In the genomic region with DNA sequence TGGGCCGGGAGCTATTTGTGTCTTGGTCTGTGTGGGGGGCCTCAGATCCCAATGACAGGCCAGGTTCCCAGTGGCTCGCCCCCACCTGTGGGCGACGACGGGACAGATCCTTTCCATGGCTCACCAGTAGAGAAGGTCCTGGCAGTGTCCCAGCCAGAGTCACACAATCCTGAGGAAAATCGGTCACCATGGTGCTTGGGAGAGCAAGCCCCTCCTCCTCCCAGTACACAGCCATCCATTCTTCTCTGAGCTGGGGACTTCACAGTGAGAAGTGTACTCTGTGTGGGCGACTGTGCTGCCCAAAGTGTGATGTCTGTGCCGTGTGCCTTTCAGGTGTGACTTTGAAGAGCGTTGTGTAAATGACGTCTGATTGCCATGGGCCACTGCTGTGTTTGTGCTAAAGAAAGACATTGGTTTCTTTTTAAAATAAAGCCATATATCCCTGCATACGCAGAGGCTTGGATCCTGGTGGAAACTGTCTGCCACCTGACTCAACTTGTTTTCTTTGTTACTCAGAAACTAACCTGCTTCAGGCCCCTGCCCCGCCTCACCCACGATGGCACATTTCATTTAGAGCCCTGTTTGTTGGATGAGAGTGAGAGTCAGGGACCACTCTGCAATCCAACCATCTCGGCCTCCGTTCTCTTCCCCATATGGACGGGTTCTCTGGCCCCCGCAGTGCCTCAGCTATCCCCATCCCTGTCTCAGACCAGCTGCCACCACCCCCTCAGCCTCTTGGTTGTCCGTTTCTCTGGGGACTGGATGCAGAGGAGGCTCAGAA, we compare ENCODE assay signal across 12 mouse cellular contexts. TPM values are rescaled to one million over a fixed set of nuclear protein-coding genes. Genes with fewer than 3 reads are reported as not detected.
A peak's percentile ranks its signal among the peaks of the same experiment; 100 is the strongest.
DNase-seq lines count a peak whose midpoint lies in the region; ATAC-seq lines count a peak whose summit lies in the region.
"Had no signal": no experiment of that assay in that cellular context is flagged by ENCODE, and none has a peak within 500 bp of the region (broad histone marks: within the 10 kb centered on the region; RNA-seq: fewer than 3 reads in every experiment).

No protein-coding gene starts in this region.

- H3K27ac ChIP-seq in limb, embryonic 13.5 days: peak overlapping the region; percentile 22; the same call in 1 of the 2 replicates
- H3K27ac ChIP-seq: embryonic facial prominence, embryonic 15.5 days had no signal

- H3K4me1 ChIP-seq in limb, embryonic 13.5 days: peaks cover 16% of the 10 kb centered on the region

- H3K36me3 ChIP-seq in limb, embryonic 13.5 days: no peaks in the 10 kb centered on the region
- H3K36me3 ChIP-seq: embryonic facial prominence, embryonic 15.5 days had no signal

- no peak overlapping the region for H3K4me3 ChIP-seq in limb, embryonic 13.5 days
- H3K4me3 ChIP-seq: embryonic facial prominence, embryonic 15.5 days had no signal

- H3K9me3 ChIP-seq in limb, embryonic 13.5 days: peaks cover 8% of the 10 kb centered on the region; the same call in 1 of the 2 replicates

- no peak overlapping the region for H3K4me2 ChIP-seq in limb, embryonic 13.5 days (replicated peaks)
- H3K4me2 ChIP-seq: embryonic facial prominence, embryonic 15.5 days had no signal

- ATAC-seq in limb, embryonic 13.5 days (ENCODE audit: low FRiP score, low read depth): peak; percentile 68; the same call in 1 of the 2 replicates

- WGBS in limb, embryonic 13.5 days: 78% methylated on average over 18 of the region's 18 CpGs

- no peak overlapping the region for H3K9ac ChIP-seq in limb, embryonic 13.5 days
- H3K9ac ChIP-seq: embryonic facial prominence, embryonic 15.5 days had no signal

- peak; percentile 75 for DNase-seq in retina, postnatal 1 day
- DNase-seq in retina, embryonic 14.5 days (ENCODE audit: low spot score): no peak
- peak; percentile 65 to 88 for DNase-seq in layer of hippocampus, adult 18-20 months (ENCODE audit: low spot score in 2 of 2)
- DNase-seq in right cerebral cortex, postnatal 4 days: peak; percentile 72
- DNase-seq in spleen, adult 12 weeks (ENCODE audit: low spot score): no peak
- DNase-seq in kidney, adult 9 months: no peak
- no peak for DNase-seq in adrenal gland, adult 8-10 months
- DNase-seq: lung, adult 18-20 months; thymus, adult 18-20 months had no signal

- H3K27me3 ChIP-seq in limb, embryonic 13.5 days: no peaks in the 10 kb centered on the region
- H3K27me3 ChIP-seq: embryonic facial prominence, embryonic 15.5 days had no signal

RNA-seq across cellular contexts. Expression of a gene that starts 20.1 kb away (rescaled TPM):
- under 1 TPM; 0.08 to 0.22 TPM for total RNA-seq in layer of hippocampus, adult 18-20 months (2021)
- polyA plus RNA-seq in limb, embryonic 13.5 days (2015; fragmentation: Nextera tagmentation; extraction: Ambion mirVana): 2.1 and 2.5 TPM in 2 replicates
- total RNA-seq in adrenal gland, adult 8-10 months (2022): not detected
- polyA plus RNA-seq: neural tube, embryonic 11.5 days had no signal

RNA-seq across cellular contexts. Expression of a gene that starts 34.9 kb away (rescaled TPM):
- total RNA-seq in layer of hippocampus, adult 18-20 months (2021): 10 to 100 TPM; 19.4 to 23.3 TPM
- 0.50 and 0.79 TPM in 2 replicates for polyA plus RNA-seq in limb, embryonic 13.5 days (2015; fragmentation: Nextera tagmentation; extraction: Ambion mirVana)
- total RNA-seq in adrenal gland, adult 8-10 months (2022): 1 to 10 TPM in 2 of 4 experiments, under 1 TPM in 2; 0.66 to 2.1 (median 1.2) TPM

RNA-seq across cellular contexts. Expression of a gene that starts 49.6 kb away (rescaled TPM):
- 10 to 100 TPM; 41.2 to 41.5 TPM for total RNA-seq in layer of hippocampus, adult 18-20 months (2021)
- polyA plus RNA-seq in limb, embryonic 13.5 days (2015; fragmentation: Nextera tagmentation; extraction: Ambion mirVana): 84.2 and 86.6 TPM in 2 replicates
- 10 to 100 TPM; 29.1 to 39.8 (median 35.2) TPM for total RNA-seq in adrenal gland, adult 8-10 months (2022)

RNA-seq across cellular contexts. Expression of a gene that starts 49.6 kb away (rescaled TPM):
- 10 to 100 TPM; 51.4 to 53.4 TPM for total RNA-seq in layer of hippocampus, adult 18-20 months (2021)
- 146 TPM in 2 replicates for polyA plus RNA-seq in limb, embryonic 13.5 days (2015; fragmentation: Nextera tagmentation; extraction: Ambion mirVana)
- 10 to 100 TPM; 54.1 to 65.4 (median 62.4) TPM for total RNA-seq in adrenal gland, adult 8-10 months (2022)

Comparison
In these comparisons a context has a peak if more than half of its experiments do, and no peak if none do; other contexts are left out.
1. DNase-seq: peak in retina, postnatal 1 day (single experiment), layer of hippocampus, adult 18-20 months (2 of 2) and right cerebral cortex, postnatal 4 days (single experiment); none in retina, embryonic 14.5 days (single experiment), spleen, adult 12 weeks (single experiment), kidney, adult 9 months (single experiment) and adrenal gland, adult 8-10 months (single experiment).
2. RNA of a gene that starts 34.9 kb away (total RNA-seq): 19.4 to 23.3 TPM in layer of hippocampus, adult 18-20 months; 0.66 to 2.1 TPM in adrenal gland, adult 8-10 months; every median in the first group is over 4 times any median in the second.